Mouse (Mus musculus) G1E (cell line): ENCODE data around the gene Gm45837.

Experiments used
- CTCF ChIP-seq: IDR thresholded peaks from 2 replicates; pipeline ENCODE4 v1.5.1; 2012; ENCODE audit warnings: low read depth, low read length, inconsistent platforms, mixed read lengths
- TAL1 ChIP-seq: conservative IDR thresholded peaks from 2 replicates; pipeline ENCODE4 v1.6.1; 2012; ENCODE audit warnings: low read depth, low read length, inconsistent platforms, mixed read lengths

DNA sequence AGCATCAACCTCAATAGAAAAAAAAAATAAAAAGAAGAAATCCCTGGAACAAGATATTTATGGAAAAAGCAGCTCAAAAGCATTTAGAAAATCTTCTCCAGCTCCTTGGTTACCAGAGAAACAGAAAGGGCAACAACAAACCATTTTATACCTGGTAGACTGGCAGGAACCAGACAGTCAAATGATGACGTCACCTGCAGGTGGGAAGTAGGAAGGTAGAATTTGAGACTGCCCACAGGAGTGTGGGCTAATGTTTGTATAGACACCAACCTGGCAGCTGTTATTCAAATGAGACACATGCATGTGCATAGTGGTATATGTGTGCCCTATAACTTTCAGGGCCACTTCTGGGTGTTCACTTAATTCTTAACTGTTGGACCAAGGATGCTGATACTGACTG lies 111.0 kb downstream of the Gm45837 start:
- TF ChIP-seq CTCF: no peak
- TF ChIP-seq TAL1: no peak
